Mouse (Mus musculus) limb, embryonic 15.5 days (tissue): ENCODE results near the gene Exd2. TPM values are rescaled to one million over a fixed set of nuclear protein-coding genes. Genes with fewer than 3 reads are reported as not detected.

Experiments
- ATAC-seq: fragments of 200-750 bp; cut with Nextera tagmentation; 2 replicates; pipeline ENCODE4 v1.8.0; 2017; ENCODE audit warnings: low read depth, moderate TSS enrichment; ENCODE audit not compliant: insufficient number of reproducible peaks, low FRiP score, low TSS enrichment
- H3K27ac ChIP-seq: fragments of 300-500 bp; sonication (generic); 2 replicates; pipeline ENCODE4 v1.5.1; 2015; ENCODE audit warnings: moderate library complexity, mild to moderate bottlenecking, inconsistent platforms
- H3K27me3 ChIP-seq: fragments of 300-500 bp; sonication (generic); 2 replicates; pipeline ENCODE4 v1.6.1; 2015; ENCODE audit warnings: inconsistent platforms
- H3K36me3 ChIP-seq: fragments of 300-500 bp; sonication (generic); 2 replicates; pipeline ENCODE4 v1.6.1; 2015; ENCODE audit warnings: inconsistent platforms
- H3K4me1 ChIP-seq: fragments of 300-500 bp; sonication (generic); 2 replicates; pipeline ENCODE4 v1.6.1; 2015; ENCODE audit warnings: inconsistent platforms
- H3K4me2 ChIP-seq: fragments of 300-500 bp; sonication (generic); 2 replicates; pipeline ENCODE4 v1.6.1; 2015; ENCODE audit warnings: mild to moderate bottlenecking, inconsistent platforms
- H3K4me3 ChIP-seq: fragments of 300-500 bp; sonication (generic); 2 replicates; pipeline ENCODE4 v1.5.1; 2015; ENCODE audit warnings: mild to moderate bottlenecking, inconsistent platforms
- H3K9ac ChIP-seq: fragments of 300-500 bp; sonication (generic); 2 replicates; pipeline ENCODE4 v1.6.1; 2015; ENCODE audit warnings: inconsistent platforms
- H3K9me3 ChIP-seq: fragments of 300-500 bp; sonication (generic); 2 replicates; pipeline ENCODE4 v1.6.1; 2016; ENCODE audit warnings: inconsistent platforms
- WGBS: fragments of 180-500 bp; shearing (Covaris S2); methylation state at CpG from one replicate; pipeline ENCODE4 v1.1.7; 2015; 5-methylcytosine and 5-hydroxymethylcytosine counted together
- polyA plus RNA-seq: library from polyadenylated mRNA; unstranded; fragments of >200 nt; fragmentation: Nextera tagmentation; extraction: Ambion mirVana; gene quantifications from 2 replicates; pipeline ENCODE4 v1.2.1, GENCODE M21; 2015

The Exd2 gene
- 23.0 and 24.9 TPM in 2 replicates for polyA plus RNA-seq

DNA sequence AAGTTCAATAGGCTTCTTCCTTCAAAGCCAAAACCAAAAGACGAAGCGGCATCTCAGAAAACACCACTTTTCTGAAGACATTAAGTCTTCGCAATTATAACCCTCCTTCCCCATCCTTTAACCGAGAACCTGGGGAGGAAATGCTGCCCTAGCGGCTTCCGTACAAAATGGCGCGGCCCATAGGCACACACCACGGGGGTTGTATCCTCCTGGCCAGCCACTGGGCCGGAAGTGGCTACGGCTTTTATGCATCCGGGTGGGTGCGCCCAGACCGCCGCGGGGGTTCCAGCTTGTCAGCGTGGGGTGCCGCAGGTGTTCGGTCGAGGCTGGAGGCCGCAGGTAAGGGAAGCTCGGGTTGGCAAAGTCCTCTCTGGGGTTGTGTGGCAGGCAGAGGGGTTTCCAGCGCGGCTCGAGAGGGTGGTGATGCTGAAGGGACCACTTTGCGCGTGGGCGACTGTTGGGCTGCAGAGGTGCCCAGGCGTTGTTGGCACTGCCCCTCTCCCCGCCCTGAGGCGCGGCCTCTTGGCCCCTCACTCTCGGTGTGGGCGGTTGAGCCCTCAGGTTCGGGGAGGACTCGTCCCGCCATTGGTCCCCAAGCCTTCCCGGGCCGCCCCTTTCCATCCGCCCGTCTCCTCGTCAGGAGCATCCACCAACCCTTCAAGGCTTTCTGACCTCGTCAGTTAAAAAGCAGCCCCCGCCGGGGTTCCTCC lies at the start of gene Exd2:
Exd2 (plus strand) TSS at position 154 of the 710 bp plus-strand sequence.
- Histone ChIP-seq H3K27ac (peak within 1 kb of the TSS; percentile 90), H3K27me3 (no peaks in the 10 kb centered on the region), H3K4me1 (no peaks in the 10 kb centered on the region; the same call in 1 of the 2 replicates), H3K36me3 (no peaks in the 10 kb centered on the region), H3K9ac (peak within 1 kb of the TSS; percentile 61), H3K9me3 (no peaks in the 10 kb centered on the region), H3K4me2 (peak within 1 kb of the TSS; percentile 80), H3K4me3 (peak within 1 kb of the TSS; percentile 94)
- WGBS, result under 1% methylated on average over 45 of the region's 45 CpGs
- ATAC-seq, result peak; percentile 96

GRCm38 (mm10) chr12:80415100-80415499 lies 47.8 kb upstream of the Exd2 start:
- H3K4me3 ChIP-seq, result no peak overlapping the region
- H3K4me1 ChIP-seq, result no peaks in the 10 kb centered on the region
- peaks cover 45% of the 10 kb centered on the region for H3K36me3 ChIP-seq
- ATAC-seq, result no peak
- H3K27me3 ChIP-seq, result no peaks in the 10 kb centered on the region
- no peak overlapping the region for H3K4me2 ChIP-seq
- 93% methylated on average over 2 of the region's 2 CpGs for WGBS
- no peak overlapping the region for H3K27ac ChIP-seq
- no peaks in the 10 kb centered on the region for H3K9me3 ChIP-seq
- H3K9ac ChIP-seq, result no peak overlapping the region

- Histone ChIP-seq H3K4me3 (no peak overlapping the region), H3K9ac (no peak overlapping the region), H3K36me3 (peaks cover 28% of the 10 kb centered on the region), H3K4me2 (no peak overlapping the region), H3K27ac (no peak overlapping the region), H3K27me3 (no peaks in the 10 kb centered on the region), H3K9me3 (no peaks in the 10 kb centered on the region), H3K4me1 (no peaks in the 10 kb centered on the region)
- ATAC-seq, result no peak
- WGBS, result 92% methylated on average over 3 of the region's 3 CpGs
Measured at GRCm38 (mm10) chr12:80427683-80428082, 35.2 kb upstream of the Exd2 start.

- ATAC-seq, result no peak
- 62% methylated on average over 4 of the region's 4 CpGs for WGBS
Measured at GRCm38 (mm10) chr12:80433266-80433665, 29.6 kb upstream of the Exd2 start.

DNA sequence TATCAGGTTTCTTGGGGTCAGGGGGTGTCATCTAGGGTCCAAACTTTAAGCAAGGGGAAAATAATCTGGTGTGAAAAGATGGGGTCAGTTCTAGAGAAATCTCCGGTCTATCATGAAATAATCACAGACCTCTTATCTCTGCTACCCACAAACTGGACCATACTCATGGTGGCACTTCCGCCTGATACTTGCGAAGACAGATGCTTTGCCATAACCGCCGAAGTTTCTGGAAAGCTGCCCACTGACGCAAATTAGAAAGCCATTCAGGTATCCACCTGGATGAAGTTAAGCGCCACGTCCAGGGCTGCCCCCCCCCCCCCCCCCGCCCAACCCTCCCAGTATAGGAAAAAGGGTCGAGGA lies 28.3 kb upstream of the Exd2 start:
- H3K9me3 ChIP-seq, result no peaks in the 10 kb centered on the region
- ATAC-seq, result no peak

More at GRCm38 (mm10) chr12:80433266-80433665, 29.6 kb upstream of the Exd2 start:
- H3K27ac ChIP-seq, result no peak overlapping the region
- no peak overlapping the region for H3K4me2 ChIP-seq
- H3K9ac ChIP-seq, result no peak overlapping the region
- no peaks in the 10 kb centered on the region for H3K27me3 ChIP-seq
- H3K9me3 ChIP-seq, result no peaks in the 10 kb centered on the region
- no peak overlapping the region for H3K4me3 ChIP-seq
- peaks cover 8% of the 10 kb centered on the region for H3K36me3 ChIP-seq
- peaks cover 15% of the 10 kb centered on the region; the same call in 1 of the 2 replicates for H3K4me1 ChIP-seq

DNA sequence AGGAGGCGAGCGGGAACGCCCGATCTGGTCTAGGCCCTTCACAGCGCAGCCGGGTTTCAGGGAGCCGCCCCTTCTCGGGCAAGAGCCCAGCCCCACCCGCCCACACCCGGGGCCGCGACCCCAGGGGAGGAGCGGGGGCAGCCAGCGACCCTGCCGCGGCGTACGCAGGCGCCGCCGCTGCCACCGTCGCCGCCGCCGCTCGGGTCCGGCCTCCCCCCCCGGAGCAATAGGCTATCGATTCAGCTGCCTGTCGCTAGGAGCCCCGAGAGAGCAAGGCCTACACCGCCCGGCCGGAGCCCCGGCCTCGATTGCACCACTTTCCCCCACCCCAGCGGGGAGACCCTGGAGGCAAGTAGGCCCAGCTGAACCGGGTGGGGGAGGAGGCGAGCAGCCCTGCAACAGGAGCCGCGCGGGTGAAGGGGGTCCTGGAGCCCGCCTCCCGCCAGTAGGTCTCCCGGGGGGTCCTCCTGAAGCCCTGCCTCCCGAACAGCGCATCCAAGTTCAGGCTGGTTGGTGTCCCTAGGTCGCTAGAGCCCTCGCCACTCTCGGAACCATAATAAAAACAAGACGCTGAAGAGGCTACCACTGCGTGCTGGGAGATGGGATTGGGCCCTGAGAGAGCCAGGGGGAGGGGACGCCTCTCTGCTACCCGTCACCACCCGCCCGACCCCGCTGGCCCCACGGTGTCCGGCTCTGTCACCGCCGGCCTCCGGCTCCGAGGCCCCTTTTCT lies 27.8 kb upstream of the Exd2 start:
- WGBS, result under 1% methylated on average over 60 of the region's 64 CpGs

More for the DNA sequence above, 28.3 kb upstream of the Exd2 start:
- WGBS, result 5% methylated on average over 8 of the region's 10 CpGs
- H3K4me3 ChIP-seq, result peak overlapping the region; percentile 85
- H3K4me2 ChIP-seq, result peak overlapping the region; percentile 77
- H3K4me1 ChIP-seq, result peaks cover 15% of the 10 kb centered on the region; the same call in 1 of the 2 replicates
- H3K36me3 ChIP-seq, result no peaks in the 10 kb centered on the region
- H3K27ac ChIP-seq, result peak overlapping the region; percentile 96
- no peaks in the 10 kb centered on the region for H3K27me3 ChIP-seq
- H3K9ac ChIP-seq, result peak overlapping the region; percentile 84

GRCm38 (mm10) chr12:80435887-80436286 lies 27.0 kb upstream of the Exd2 start:
- Histone ChIP-seq H3K4me3 (peak overlapping the region; percentile 85), H3K4me2 (peak overlapping the region; percentile 77), H3K36me3 (no peaks in the 10 kb centered on the region), H3K9me3 (no peaks in the 10 kb centered on the region), H3K9ac (peak overlapping the region; percentile 84), H3K27me3 (no peaks in the 10 kb centered on the region), H3K4me1 (peaks cover 15% of the 10 kb centered on the region; the same call in 1 of the 2 replicates), H3K27ac (peak overlapping the region; percentile 96)
- 0 out of 2 replicates have a peak, but pooled peaks have one; percentile 17 for ATAC-seq
- WGBS, result 2% methylated on average over 6 of the region's 10 CpGs

More for the DNA sequence above, 27.8 kb upstream of the Exd2 start:
- Histone ChIP-seq H3K27ac (peak overlapping the region; percentile 96), H3K9ac (peak overlapping the region; percentile 84), H3K36me3 (no peaks in the 10 kb centered on the region), H3K27me3 (no peaks in the 10 kb centered on the region), H3K4me3 (peak overlapping the region; percentile 85), H3K4me2 (peak overlapping the region; percentile 77), H3K4me1 (peaks cover 15% of the 10 kb centered on the region; the same call in 1 of the 2 replicates), H3K9me3 (no peaks in the 10 kb centered on the region)
- peak; percentile 72 for ATAC-seq

GRCm38 (mm10) chr12:80436336-80436976 lies 26.4 kb upstream of the Exd2 start, which contains the start of gene Dcaf5:
Gene Dcaf5, minus strand, starts transcription at chr12:80436601.
- Histone ChIP-seq H3K9ac (peak within 1 kb of the TSS; percentile 84), H3K4me3 (peak within 1 kb of the TSS; percentile 85), H3K9me3 (no peaks in the 10 kb centered on the region), H3K36me3 (no peaks in the 10 kb centered on the region), H3K27ac (peak within 1 kb of the TSS; percentile 96), H3K4me2 (peak within 1 kb of the TSS; percentile 77), H3K27me3 (no peaks in the 10 kb centered on the region), H3K4me1 (peaks cover 15% of the 10 kb centered on the region; the same call in 1 of the 2 replicates)
- WGBS, result under 1% methylated on average over 77 of the region's 79 CpGs
- peak; percentile 62 for ATAC-seq

DNA sequence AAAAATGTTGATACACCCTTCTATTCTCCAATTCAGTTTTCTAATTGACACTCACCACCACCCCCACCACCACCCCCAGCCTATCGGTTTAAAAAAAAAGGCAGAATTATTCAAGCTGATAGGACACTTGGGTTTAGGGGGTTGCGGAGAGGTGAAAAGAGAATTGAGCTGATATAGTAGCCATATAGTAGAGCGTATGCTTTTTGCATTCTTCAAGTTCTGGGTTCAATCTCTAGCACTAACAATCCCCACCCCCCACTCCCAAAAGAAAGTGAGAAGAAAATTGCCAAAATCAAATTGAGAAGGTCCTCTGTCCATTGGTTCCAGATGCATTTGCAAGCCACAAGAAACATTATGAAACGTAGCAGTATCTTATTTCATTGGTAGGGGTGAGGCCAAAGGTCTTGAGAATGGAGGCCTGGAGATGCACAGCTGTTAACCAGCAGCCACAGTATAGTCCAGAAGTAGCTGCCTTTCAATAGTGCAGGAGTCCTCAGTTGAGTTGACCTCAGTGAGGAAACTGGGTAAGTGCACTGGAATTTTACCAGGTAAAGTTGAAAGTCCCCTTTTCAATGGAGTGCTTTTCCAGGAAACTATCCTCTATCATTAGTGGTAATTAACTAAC lies 25.7 kb upstream of the Exd2 start:
- peaks cover 15% of the 10 kb centered on the region; the same call in 1 of the 2 replicates for H3K4me1 ChIP-seq
- no peaks in the 10 kb centered on the region for H3K9me3 ChIP-seq
- no peaks in the 10 kb centered on the region for H3K27me3 ChIP-seq
- H3K27ac ChIP-seq, result peak overlapping the region; percentile 96
- peak overlapping the region; percentile 85 for H3K4me3 ChIP-seq
- H3K4me2 ChIP-seq, result peak overlapping the region; percentile 77
- H3K36me3 ChIP-seq, result no peaks in the 10 kb centered on the region
- 31% methylated on average over 4 of the region's 4 CpGs for WGBS
- H3K9ac ChIP-seq, result peak overlapping the region; percentile 84
- no peak for ATAC-seq

DNA sequence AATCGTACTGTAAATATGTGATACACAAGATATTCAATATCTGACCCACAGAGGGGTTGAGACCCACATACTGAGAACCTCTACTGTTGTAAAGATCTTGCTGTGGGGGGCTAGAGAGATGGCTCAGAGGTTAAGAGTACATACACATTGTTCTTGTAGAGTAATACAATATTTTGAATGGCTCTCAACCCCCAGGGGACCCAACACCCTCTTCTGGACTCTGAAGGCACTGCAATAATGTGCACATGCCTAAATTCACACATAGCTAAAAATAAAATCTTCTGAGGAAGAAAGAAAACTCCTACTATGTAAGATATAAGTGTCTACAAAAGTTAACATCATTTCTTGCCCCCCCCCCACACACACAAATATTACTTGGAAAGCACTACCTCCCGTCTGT lies 21.9 kb upstream of the Exd2 start:
- WGBS, result 64% methylated on average over 2 of the region's 2 CpGs
- ATAC-seq, result no peak
- H3K36me3 ChIP-seq, result no peaks in the 10 kb centered on the region
- H3K27ac ChIP-seq, result no peak overlapping the region
- H3K4me1 ChIP-seq, result peaks cover 4% of the 10 kb centered on the region; the same call in 1 of the 2 replicates
- no peak overlapping the region for H3K4me3 ChIP-seq
- H3K9me3 ChIP-seq, result no peaks in the 10 kb centered on the region
- no peak overlapping the region for H3K9ac ChIP-seq
- H3K4me2 ChIP-seq, result no peak overlapping the region
- no peaks in the 10 kb centered on the region for H3K27me3 ChIP-seq

- no peaks in the 10 kb centered on the region for H3K27me3 ChIP-seq
- no peak overlapping the region for H3K4me2 ChIP-seq
- no peak overlapping the region for H3K9ac ChIP-seq
- H3K36me3 ChIP-seq, result no peaks in the 10 kb centered on the region
- ATAC-seq, result no peak
- H3K9me3 ChIP-seq, result no peaks in the 10 kb centered on the region
- 83% methylated on average over 9 of the region's 9 CpGs for WGBS
- H3K4me3 ChIP-seq, result no peak overlapping the region
- H3K4me1 ChIP-seq, result no peaks in the 10 kb centered on the region
- H3K27ac ChIP-seq, result no peak overlapping the region
Measured at GRCm38 (mm10) chr12:80444525-80445109, 18.3 kb upstream of the Exd2 start.
